Mouse (Mus musculus): ENCODE results near the gene Arrdc2.

DNA sequence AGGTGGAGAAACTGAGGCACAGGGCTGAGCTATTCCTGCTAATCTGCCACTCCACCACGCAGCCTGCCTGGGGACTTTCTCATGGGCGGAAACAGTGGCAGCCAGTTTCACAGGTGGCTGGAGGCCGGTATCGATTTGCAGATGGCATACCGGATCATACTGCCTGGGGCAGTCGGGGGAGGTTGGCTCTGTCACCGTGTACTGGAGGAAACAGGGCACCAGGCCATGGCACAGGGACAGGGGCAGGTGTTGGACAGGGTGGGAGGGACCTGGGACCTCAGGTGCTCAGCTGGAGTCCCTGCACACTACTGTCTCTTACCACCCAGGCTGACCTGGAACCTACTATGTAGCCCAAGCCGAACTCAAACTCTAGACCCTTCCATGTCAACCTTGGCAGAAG lies 13.7 kb downstream of the Arrdc2 start:
- TF ChIP-seq CTCF (IDR thresholded peaks at IDR 0.05; ENCODE audit: borderline replicate concordance, insufficient read depth, low read length) (no peak), POLR2A (IDR thresholded peaks at IDR 0.05; ENCODE audit: low read depth, low read length) (no peak)
